7 mouse cellular contexts compared by ENCODE assay signal in genomic region chr11:102219247-102219993, GRCm38 (mm10). TPM values are rescaled to one million over a fixed set of nuclear protein-coding genes. Genes with fewer than 3 reads are reported as not detected.
DNase-seq lines count a peak whose midpoint lies in the region; ATAC-seq and TF ChIP-seq lines count a peak whose summit lies in the region.

No protein-coding gene starts in this region.

- no peaks in the 10 kb centered on the region for H3K9me3 ChIP-seq in lung, postnatal 0 days (ENCODE audit: low read length)
- H3K9me3 ChIP-seq in embryonic facial prominence, embryonic 11.5 days (replicated peaks; ENCODE audit: control insufficient read depth, low read length): no peaks in the 10 kb centered on the region
- no peaks in the 10 kb centered on the region for H3K9me3 ChIP-seq in liver, postnatal 0 days (ENCODE audit: low read length)

- TF ChIP-seq EP300 in lung, postnatal 0 days (IDR thresholded peaks at IDR 0.05): no peak
- TF ChIP-seq EP300 in liver, postnatal 0 days (IDR thresholded peaks at IDR 0.05; ENCODE audit: low read depth): no peak

- peak overlapping the region; percentile 44; the same call in 1 of the 2 replicates for H3K4me3 ChIP-seq in lung, postnatal 0 days (ENCODE audit: low read depth, low read length)
- H3K4me3 ChIP-seq in embryonic facial prominence, embryonic 11.5 days (ENCODE audit: low read depth, low read length): no peak overlapping the region
- peak overlapping the region; percentile 62; the same call in 1 of the 2 replicates for H3K4me3 ChIP-seq in liver, postnatal 0 days (ENCODE audit: low read depth, low read length)

- DNase-seq in lung, postnatal 0 days (ENCODE audit: low spot score): no peak
- no peak for DNase-seq in lung, postnatal 25 days (ENCODE audit: low spot score)
- no peak for DNase-seq in embryonic facial prominence, embryonic 11.5 days (ENCODE audit: low spot score)
- DNase-seq in liver, postnatal 0 days: peak; percentile 56
- no peak for DNase-seq in T-cell, adult 2 months (ENCODE audit: low spot score)

- 48% methylated on average over 12 of the region's 14 CpGs for WGBS in lung, postnatal 0 days
- WGBS in embryonic facial prominence, embryonic 11.5 days: 70% methylated on average over 14 of the region's 14 CpGs
- 45% methylated on average over 14 of the region's 14 CpGs for WGBS in liver, postnatal 0 days (ENCODE audit: insufficient replicate concordance)

- no peaks in the 10 kb centered on the region for H3K27me3 ChIP-seq in lung, postnatal 0 days (replicated peaks; ENCODE audit: insufficient read depth, low read length)
- H3K27me3 ChIP-seq in embryonic facial prominence, embryonic 11.5 days (ENCODE audit: control insufficient read depth, insufficient read depth, low read length): no peaks in the 10 kb centered on the region
- H3K27me3 ChIP-seq in liver, postnatal 0 days (ENCODE audit: insufficient read depth, low read length): no peaks in the 10 kb centered on the region

- H3K4me1 ChIP-seq in lung, postnatal 0 days (ENCODE audit: insufficient read depth, low read depth, low read length): peaks cover 67% of the 10 kb centered on the region
- peaks cover 16% of the 10 kb centered on the region for H3K4me1 ChIP-seq in embryonic facial prominence, embryonic 11.5 days (ENCODE audit: control insufficient read depth, insufficient read depth, low read length)
- H3K4me1 ChIP-seq in liver, postnatal 0 days (ENCODE audit: insufficient read depth): peaks cover 66% of the 10 kb centered on the region

- H3K27ac ChIP-seq in lung, postnatal 0 days (ENCODE audit: low read length): peak overlapping the region; percentile 88
- H3K27ac ChIP-seq in embryonic facial prominence, embryonic 11.5 days (replicated peaks; ENCODE audit: low read depth, low read length): peak overlapping the region; percentile 66
- peak overlapping the region; percentile 87 for H3K27ac ChIP-seq in liver, postnatal 0 days (ENCODE audit: low read depth)

- H3K36me3 ChIP-seq in lung, postnatal 0 days (ENCODE audit: insufficient read depth, low read length): peaks cover 6% of the 10 kb centered on the region; the same call in 1 of the 2 replicates
- no peaks in the 10 kb centered on the region for H3K36me3 ChIP-seq in embryonic facial prominence, embryonic 11.5 days (replicated peaks; ENCODE audit: control insufficient read depth, insufficient read depth, low read depth, low read length)
- H3K36me3 ChIP-seq in liver, postnatal 0 days (replicated peaks; ENCODE audit: insufficient read depth, low read length): no peaks in the 10 kb centered on the region

- TF ChIP-seq CTCF in lung, postnatal 0 days (IDR thresholded peaks at IDR 0.05): no peak
- TF ChIP-seq CTCF in liver, postnatal 0 days (IDR thresholded peaks at IDR 0.05; ENCODE audit: low read depth): no peak

- ATAC-seq in lung, postnatal 0 days: no peak
- no peak for ATAC-seq in embryonic facial prominence, embryonic 11.5 days (replicated peaks; ENCODE audit: insufficient number of reproducible peaks, low FRiP score, low TSS enrichment, low read depth)
- 0 out of 4 replicates have a peak, but pooled peaks have one; percentile 2 to 12 for ATAC-seq in hematopoietic stem cell, adult 5-6 weeks (replicated peaks in 1 of 2; ENCODE audit: insufficient read depth in 1 of 2, low FRiP score in 2 of 2, low TSS enrichment in 1 of 2, low read depth in 1 of 2, poor library complexity in 2 of 2, severe bottlenecking in 2 of 2)
- no peak for ATAC-seq in liver, postnatal 0 days
- ATAC-seq in megakaryocyte progenitor cell, adult 5-6 weeks (replicated peaks; ENCODE audit: poor library complexity): no peak; the same call in 1 of the 2 replicates

- peak overlapping the region; percentile 74 for H3K4me2 ChIP-seq in lung, postnatal 0 days (replicated peaks; ENCODE audit: low read depth, low read length)
- H3K4me2 ChIP-seq in embryonic facial prominence, embryonic 11.5 days (ENCODE audit: low read depth, low read length): peak overlapping the region; percentile 60
- peak overlapping the region; percentile 80 for H3K4me2 ChIP-seq in liver, postnatal 0 days (ENCODE audit: low read depth, low read length)

- no peak overlapping the region for H3K9ac ChIP-seq in lung, postnatal 0 days (replicated peaks; ENCODE audit: low read depth)
- H3K9ac ChIP-seq in embryonic facial prominence, embryonic 11.5 days (replicated peaks; ENCODE audit: low read length): peak overlapping the region; percentile 41
- H3K9ac ChIP-seq in liver, postnatal 0 days (replicated peaks): peak overlapping the region; percentile 77

RNA-seq across cellular contexts. Expression of gene Hdac5, which starts 10.5 kb away (rescaled TPM):
- 65.6 and 79.0 TPM in 2 replicates for polyA plus RNA-seq in lung, postnatal 0 days (2015; fragmentation: Nextera tagmentation; extraction: Ambion mirVana)
- 21.9 and 24.0 TPM in 2 replicates for polyA plus RNA-seq in embryonic facial prominence, embryonic 11.5 days (2014; fragmentation: Nextera tagmentation; extraction: Ambion mirVana)
- total RNA-seq in hematopoietic stem cell, adult 5-6 weeks (2017): 13.2 and 25.3 TPM in 2 replicates
- 17.7 and 17.8 TPM in 2 replicates for polyA plus RNA-seq in liver, postnatal 0 days (2015; fragmentation: Nextera tagmentation; extraction: Ambion mirVana)
- total RNA-seq in megakaryocyte progenitor cell, adult 5-6 weeks (2015): 18.6 and 20.6 TPM in 2 replicates
- total RNA-seq in megakaryocyte progenitor cell, adult 5-6 weeks (2017): 18.7 and 22.1 TPM in 2 replicates

RNA-seq across cellular contexts. Expression of gene BC030867, which starts 29.3 kb away (rescaled TPM):
- 0.88 and 1.3 TPM in 2 replicates for polyA plus RNA-seq in lung, postnatal 0 days (2015; fragmentation: Nextera tagmentation; extraction: Ambion mirVana)
- polyA plus RNA-seq in embryonic facial prominence, embryonic 11.5 days (2014; fragmentation: Nextera tagmentation; extraction: Ambion mirVana): 20.8 and 20.9 TPM in 2 replicates
- 3.6 and 4.9 TPM in 2 replicates for total RNA-seq in hematopoietic stem cell, adult 5-6 weeks (2017)
- polyA plus RNA-seq in liver, postnatal 0 days (2015; fragmentation: Nextera tagmentation; extraction: Ambion mirVana): 4.7 and 4.9 TPM in 2 replicates
- 20.7 and 21.1 TPM in 2 replicates for total RNA-seq in megakaryocyte progenitor cell, adult 5-6 weeks (2015)
- 5.9 and 6.7 TPM in 2 replicates for total RNA-seq in megakaryocyte progenitor cell, adult 5-6 weeks (2017)

RNA-seq across cellular contexts. Expression of gene G6pc3, which starts 30.0 kb away (rescaled TPM):
- polyA plus RNA-seq in lung, postnatal 0 days (2015; fragmentation: Nextera tagmentation; extraction: Ambion mirVana): 15.8 and 16.7 TPM in 2 replicates
- polyA plus RNA-seq in embryonic facial prominence, embryonic 11.5 days (2014; fragmentation: Nextera tagmentation; extraction: Ambion mirVana): 33.3 and 37.1 TPM in 2 replicates
- total RNA-seq in hematopoietic stem cell, adult 5-6 weeks (2017): 27.8 and 42.7 TPM in 2 replicates
- 6.7 and 6.8 TPM in 2 replicates for polyA plus RNA-seq in liver, postnatal 0 days (2015; fragmentation: Nextera tagmentation; extraction: Ambion mirVana)
- total RNA-seq in megakaryocyte progenitor cell, adult 5-6 weeks (2015): 106 and 144 TPM in 2 replicates
- 61.8 and 65.0 TPM in 2 replicates for total RNA-seq in megakaryocyte progenitor cell, adult 5-6 weeks (2017)

RNA-seq across cellular contexts. Expression of gene Lsm12, which starts 34.3 kb away (rescaled TPM):
- 74.7 and 79.9 TPM in 2 replicates for polyA plus RNA-seq in lung, postnatal 0 days (2015; fragmentation: Nextera tagmentation; extraction: Ambion mirVana)
- polyA plus RNA-seq in embryonic facial prominence, embryonic 11.5 days (2014; fragmentation: Nextera tagmentation; extraction: Ambion mirVana): 71.3 and 76.5 TPM in 2 replicates
- 50.5 and 74.3 TPM in 2 replicates for total RNA-seq in hematopoietic stem cell, adult 5-6 weeks (2017)
- 52.2 and 55.0 TPM in 2 replicates for polyA plus RNA-seq in liver, postnatal 0 days (2015; fragmentation: Nextera tagmentation; extraction: Ambion mirVana)
- total RNA-seq in megakaryocyte progenitor cell, adult 5-6 weeks (2015): 127 and 133 TPM in 2 replicates
- 67.8 and 79.1 TPM in 2 replicates for total RNA-seq in megakaryocyte progenitor cell, adult 5-6 weeks (2017)

RNA-seq across cellular contexts. Expression of gene Asb16, which starts 49.1 kb away (rescaled TPM):
- not detected in 2 replicates for polyA plus RNA-seq in lung, postnatal 0 days (2015; fragmentation: Nextera tagmentation; extraction: Ambion mirVana)
- 0.11 TPM in 1 of 2 replicates, not detected in the other for polyA plus RNA-seq in embryonic facial prominence, embryonic 11.5 days (2014; fragmentation: Nextera tagmentation; extraction: Ambion mirVana)
- total RNA-seq in hematopoietic stem cell, adult 5-6 weeks (2017): 1.3 TPM in 1 of 2 replicates, not detected in the other
- polyA plus RNA-seq in liver, postnatal 0 days (2015; fragmentation: Nextera tagmentation; extraction: Ambion mirVana): not detected in 2 replicates
- total RNA-seq in megakaryocyte progenitor cell, adult 5-6 weeks (2015): 1.5 and 2.0 TPM in 2 replicates
- total RNA-seq in megakaryocyte progenitor cell, adult 5-6 weeks (2017): 0.54 and 0.58 TPM in 2 replicates

Comparison
In these comparisons a context has a peak if more than half of its experiments do, and no peak if none do; other contexts are left out.
1. ATAC-seq: peak in hematopoietic stem cell, adult 5-6 weeks (2 of 2); none in lung, postnatal 0 days (single experiment), embryonic facial prominence, embryonic 11.5 days (single experiment), liver, postnatal 0 days (single experiment) and megakaryocyte progenitor cell, adult 5-6 weeks (single experiment).
2. Peak in every context shown above with its lines, with median percentiles within 50 percentile points of each other: H3K27ac ChIP-seq and H3K4me2 ChIP-seq.